In genomic region chr6:70806514-70806912, GRCm38 (mm10) we compare ENCODE assay signal across 11 mouse cellular contexts. TPM values are rescaled to one million over a fixed set of nuclear protein-coding genes. Genes with fewer than 3 reads are reported as not detected.
DNase-seq lines count a peak whose midpoint lies in the region; ATAC-seq and TF ChIP-seq lines count a peak whose summit lies in the region.
"Had no signal": no experiment of that assay in that cellular context is flagged by ENCODE, and none has a peak within 500 bp of the region (broad histone marks: within the 10 kb centered on the region; RNA-seq: fewer than 3 reads in every experiment).

No protein-coding gene starts in this region.

- no peak overlapping the region for H3K27ac ChIP-seq in lung, embryonic 16.5 days (ENCODE audit: low read length)
- no peak overlapping the region for H3K27ac ChIP-seq in forebrain, postnatal 0 days (ENCODE audit: low read depth, low read length)
- no peak overlapping the region for H3K27ac ChIP-seq in hindbrain, embryonic 13.5 days
- no peak overlapping the region for H3K27ac ChIP-seq in midbrain, embryonic 15.5 days
- H3K27ac ChIP-seq: embryonic facial prominence, embryonic 15.5 days; gastrocnemius, adult 2 months; heart, embryonic 13.5 days had no signal

- WGBS in lung, embryonic 16.5 days: 45% methylated on average over 1 of the region's 1 CpGs
- WGBS in forebrain, postnatal 0 days: 52% methylated on average over 1 of the region's 1 CpGs
- WGBS in hindbrain, embryonic 13.5 days: 55% methylated on average over 1 of the region's 1 CpGs
- 11% methylated on average over 1 of the region's 1 CpGs for WGBS in midbrain, embryonic 15.5 days

- no peak overlapping the region for H3K9ac ChIP-seq in lung, embryonic 16.5 days (ENCODE audit: low read length)
- H3K9ac ChIP-seq in forebrain, postnatal 0 days: no peak overlapping the region
- no peak overlapping the region for H3K9ac ChIP-seq in hindbrain, embryonic 13.5 days
- H3K9ac ChIP-seq in midbrain, embryonic 15.5 days: no peak overlapping the region
- H3K9ac ChIP-seq: embryonic facial prominence, embryonic 15.5 days had no signal

- 0 out of 2 replicates have a peak, but pooled peaks have one; percentile 1 for ATAC-seq in lung, embryonic 16.5 days (ENCODE audit: low read depth)
- no peak for ATAC-seq in forebrain, postnatal 0 days
- peak; percentile 52 for ATAC-seq in hindbrain, embryonic 13.5 days (ENCODE audit: low FRiP score)
- peak; percentile 21 for ATAC-seq in midbrain, embryonic 15.5 days (replicated peaks)

- no peaks in the 10 kb centered on the region for H3K27me3 ChIP-seq in lung, embryonic 16.5 days (ENCODE audit: control insufficient read depth, insufficient read depth, low read depth, low read length)
- no peaks in the 10 kb centered on the region for H3K27me3 ChIP-seq in forebrain, postnatal 0 days (ENCODE audit: insufficient read depth, low read length)
- H3K27me3 ChIP-seq in hindbrain, embryonic 13.5 days: no peaks in the 10 kb centered on the region
- H3K27me3 ChIP-seq in midbrain, embryonic 15.5 days (replicated peaks): no peaks in the 10 kb centered on the region
- H3K27me3 ChIP-seq: embryonic facial prominence, embryonic 15.5 days had no signal

- H3K4me1 ChIP-seq in lung, embryonic 16.5 days (replicated peaks; ENCODE audit: control insufficient read depth, insufficient read depth, low read length): 0 out of 2 replicates have a peak, but pooled peaks cover 6% of the 10 kb centered on the region
- H3K4me1 ChIP-seq in forebrain, postnatal 0 days (ENCODE audit: insufficient read depth): no peaks in the 10 kb centered on the region
- peaks cover 8% of the 10 kb centered on the region; the same call in 1 of the 2 replicates for H3K4me1 ChIP-seq in hindbrain, embryonic 13.5 days (replicated peaks)
- peaks cover 6% of the 10 kb centered on the region for H3K4me1 ChIP-seq in midbrain, embryonic 15.5 days

- H3K4me3 ChIP-seq in lung, embryonic 16.5 days (ENCODE audit: low read length): no peak overlapping the region
- no peak overlapping the region for H3K4me3 ChIP-seq in forebrain, postnatal 0 days (ENCODE audit: low read depth, low read length)
- no peak overlapping the region for H3K4me3 ChIP-seq in hindbrain, embryonic 13.5 days
- no peak overlapping the region for H3K4me3 ChIP-seq in midbrain, embryonic 15.5 days

- no peak for DNase-seq in lung, postnatal 14 days
- no peak for DNase-seq in forebrain, postnatal 0 days
- no peak for DNase-seq in left cerebral cortex, adult 9 months (ENCODE audit: low spot score in 2 of 2)
- no peak for DNase-seq in urinary bladder, adult 2 months (ENCODE audit: low spot score)

- H3K36me3 ChIP-seq in lung, embryonic 16.5 days (ENCODE audit: control insufficient read depth, insufficient read depth, low read length): no peaks in the 10 kb centered on the region
- no peaks in the 10 kb centered on the region for H3K36me3 ChIP-seq in forebrain, postnatal 0 days (ENCODE audit: insufficient read depth)
- H3K36me3 ChIP-seq in hindbrain, embryonic 13.5 days: no peaks in the 10 kb centered on the region
- H3K36me3 ChIP-seq in midbrain, embryonic 15.5 days (replicated peaks): no peaks in the 10 kb centered on the region
- H3K36me3 ChIP-seq: embryonic facial prominence, embryonic 15.5 days; G1E; heart, embryonic 13.5 days had no signal

- no peaks in the 10 kb centered on the region for H3K9me3 ChIP-seq in lung, embryonic 16.5 days (ENCODE audit: control insufficient read depth, low read length)
- H3K9me3 ChIP-seq in forebrain, postnatal 0 days (ENCODE audit: low read length): no peaks in the 10 kb centered on the region
- no peaks in the 10 kb centered on the region for H3K9me3 ChIP-seq in hindbrain, embryonic 13.5 days
- no peaks in the 10 kb centered on the region for H3K9me3 ChIP-seq in midbrain, embryonic 15.5 days
- H3K9me3 ChIP-seq: embryonic facial prominence, embryonic 15.5 days; G1E; heart, embryonic 13.5 days had no signal

- H3K4me2 ChIP-seq in lung, embryonic 16.5 days (ENCODE audit: low read depth, low read length): no peak overlapping the region
- H3K4me2 ChIP-seq in forebrain, postnatal 0 days (ENCODE audit: low read depth): peak overlapping the region; percentile 35; the same call in 1 of the 2 replicates
- H3K4me2 ChIP-seq in hindbrain, embryonic 13.5 days: no peak overlapping the region
- H3K4me2 ChIP-seq in midbrain, embryonic 15.5 days: peak overlapping the region; percentile 38; the same call in 1 of the 2 replicates

- no peak for TF ChIP-seq CTCF in forebrain, postnatal 0 days (IDR thresholded peaks at IDR 0.05; ENCODE audit: low read depth)

RNA-seq across cellular contexts. Expression of gene Rpia, which starts 14.5 kb away (rescaled TPM):
- polyA plus RNA-seq in lung, embryonic 16.5 days (2015; fragmentation: Nextera tagmentation; extraction: Ambion mirVana): 2.2 and 2.7 TPM in 2 replicates
- total RNA-seq in forebrain, postnatal 0 days (2014; rRNA removed): 19.6 and 22.6 TPM in 2 replicates
- 0.73 and 1.2 TPM in 2 replicates for polyA plus RNA-seq in forebrain, postnatal 0 days (2015; fragmentation: Nextera tagmentation; extraction: Ambion mirVana)
- 3.2 and 3.3 TPM in 2 replicates for polyA plus RNA-seq in hindbrain, embryonic 13.5 days (2015; fragmentation: Nextera tagmentation; extraction: Ambion mirVana)
- polyA plus RNA-seq in midbrain, embryonic 15.5 days (2015; fragmentation: Nextera tagmentation; extraction: Ambion mirVana): 2.6 and 3.0 TPM in 2 replicates
- 24.8 and 27.8 TPM in 2 replicates for polyA plus RNA-seq in urinary bladder, adult 2 months (2012; rRNA removed)

RNA-seq across cellular contexts. Expression of gene Eif2ak3, which starts 37.8 kb away (rescaled TPM):
- polyA plus RNA-seq in lung, embryonic 16.5 days (2015; fragmentation: Nextera tagmentation; extraction: Ambion mirVana): 9.1 and 9.5 TPM in 2 replicates
- total RNA-seq in forebrain, postnatal 0 days (2014; rRNA removed): 22.3 and 23.3 TPM in 2 replicates
- 6.9 and 8.3 TPM in 2 replicates for polyA plus RNA-seq in forebrain, postnatal 0 days (2015; fragmentation: Nextera tagmentation; extraction: Ambion mirVana)
- polyA plus RNA-seq in hindbrain, embryonic 13.5 days (2015; fragmentation: Nextera tagmentation; extraction: Ambion mirVana): 13.5 and 13.9 TPM in 2 replicates
- polyA plus RNA-seq in midbrain, embryonic 15.5 days (2015; fragmentation: Nextera tagmentation; extraction: Ambion mirVana): 14.1 and 14.6 TPM in 2 replicates
- polyA plus RNA-seq in urinary bladder, adult 2 months (2012; rRNA removed): 15.6 and 16.3 TPM in 2 replicates

Comparison
In these comparisons a context has a peak if more than half of its experiments do, and no peak if none do; other contexts are left out.
1. H3K4me2 ChIP-seq: peak in forebrain, postnatal 0 days (single experiment) and midbrain, embryonic 15.5 days (single experiment); none in lung, embryonic 16.5 days (single experiment) and hindbrain, embryonic 13.5 days (single experiment).